Comparison of ENCODE assay signal across 11 mouse cellular contexts in the genomic region with DNA sequence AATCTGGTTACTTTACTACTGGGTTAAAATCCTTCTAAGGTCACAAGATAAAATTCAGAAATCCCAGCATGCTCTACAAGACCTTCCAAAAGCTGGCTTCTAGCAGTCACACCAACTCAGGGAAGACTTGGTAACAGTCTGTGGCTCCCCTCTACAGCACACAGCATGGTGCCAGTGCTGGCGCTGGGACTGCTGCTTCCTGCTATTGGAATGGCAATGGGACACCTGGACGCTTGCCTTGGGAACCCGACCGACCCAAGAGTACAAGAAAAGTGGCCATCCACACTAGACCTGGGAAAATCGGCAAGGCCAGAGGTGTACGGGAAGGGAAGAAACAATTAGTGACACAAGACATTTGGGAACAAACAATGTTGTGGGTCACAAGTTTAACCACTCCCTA.
"Had no signal": no experiment of that assay in that cellular context is flagged by ENCODE, and none has a peak within 500 bp of the region (broad histone marks: within the 10 kb centered on the region; RNA-seq: fewer than 3 reads in every experiment).

No protein-coding gene starts in this region.

- DNase-seq: lung, adult 2 months; lung, postnatal 14 days; lung, postnatal 36 days; retina, postnatal 1 day; right cerebral cortex, adult 18-20 months; right cerebral cortex, postnatal 25 days; right cerebral cortex, postnatal 4 days; spleen, adult 18-20 months; thymus, adult 18-20 months; thymus, postnatal 14 days; thymus, postnatal 36 days had no signal
